Mouse (Mus musculus) heart, adult 2 months (tissue): ENCODE measurements at regions not wholly inside any gene's neighbourhood (a gene's known extent, or its start where the extent isn't known, plus 50 kb on each side); places are given as distances from the start of the nearest gene placed in this dataset.

Experiments
- CTCF ChIP-seq: fragments of 200-600 bp; IDR thresholded peaks from 2 replicates; pipeline ENCODE4 v1.8.1; 2022; ENCODE audit warnings: antibody characterized with exemption, mild to moderate bottlenecking, moderate library complexity
- EP300 ChIP-seq: fragments of 200-500 bp; IDR thresholded peaks from 2 replicates; pipeline ENCODE4 v1.6.1; 2011; ENCODE audit warnings: low read depth, low read length, control low read depth; ENCODE audit not compliant: insufficient read depth
- POLR2A ChIP-seq: fragments of 200-500 bp; IDR thresholded peaks from 2 replicates; pipeline ENCODE4 v1.6.1; 2011; ENCODE audit warnings: mild to moderate bottlenecking, low read depth, low read length, control low read depth; ENCODE audit not compliant: insufficient read depth

GRCm38 (mm10) chr14:47992851-47993250 is 127.8 kb upstream of the Peli2 start:
- no peak for TF ChIP-seq EP300
- TF ChIP-seq POLR2A: no peak
- no peak for TF ChIP-seq CTCF
